Mouse (Mus musculus): ENCODE results near the gene Cln6.

DNA sequence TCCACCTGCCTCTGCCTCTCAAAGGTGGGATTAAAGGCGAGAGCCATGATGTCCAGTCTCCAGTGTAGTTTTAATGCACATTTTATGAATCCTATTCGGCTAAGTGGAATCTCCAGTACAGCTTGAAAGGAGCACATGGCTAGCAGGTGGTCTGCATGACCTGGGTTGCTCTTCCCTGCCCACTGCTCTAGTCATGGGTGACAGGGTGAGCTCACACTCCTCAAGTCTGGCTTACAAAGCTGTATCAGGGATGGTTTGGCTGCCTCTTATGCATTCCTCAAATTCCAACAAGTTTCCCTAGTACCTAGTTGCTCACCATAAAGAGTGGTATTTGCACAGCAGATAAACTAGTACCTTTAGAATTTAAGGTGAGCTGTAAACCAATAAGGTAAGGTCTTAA lies 39.2 kb downstream of the Cln6 start:
- TF ChIP-seq CTCF (IDR thresholded peaks at IDR 0.05; ENCODE audit: low read depth) (no peak), EP300 (optimal IDR thresholded peaks at IDR 0.05) (no peak)
